Mouse (Mus musculus): ENCODE data around the gene Efhd1. TPM values are rescaled to one million over a fixed set of nuclear protein-coding genes. Genes with fewer than 3 reads are reported as not detected.

The Efhd1 gene
- polyA plus RNA-seq, 1 experiment, result 1.9 TPM

DNA sequence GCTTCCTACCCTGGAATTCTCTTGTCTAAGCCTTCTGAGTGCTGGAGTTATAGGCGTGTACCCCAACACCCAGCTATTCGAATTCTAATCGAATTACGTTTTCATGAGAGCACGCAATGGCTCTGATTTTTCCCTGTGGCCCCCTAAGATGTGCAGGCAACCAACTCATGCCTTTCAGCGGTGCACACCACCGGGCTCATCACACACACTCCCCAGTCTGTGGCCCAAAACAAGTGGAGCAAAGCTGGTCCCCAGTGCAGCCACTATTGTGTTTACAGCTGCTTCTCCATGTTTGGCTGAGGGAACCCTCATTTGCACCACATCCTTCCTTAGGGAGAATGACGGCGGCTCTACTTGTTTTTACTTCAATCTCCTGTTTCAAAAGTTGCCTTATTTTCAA is 906 bp upstream of the Efhd1 start:
- TF ChIP-seq CTCF (IDR thresholded peaks at IDR 0.05; ENCODE audit: low read depth, low read length) (no peak), EP300 (IDR thresholded peaks at IDR 0.05; ENCODE audit: insufficient read depth, low read depth, low read length) (no peak), POLR2A (IDR thresholded peaks at IDR 0.05; ENCODE audit: insufficient read depth, low read length) (no peak)
- Histone ChIP-seq H3K4me3 (ENCODE audit: low read depth, low read length) (no peak overlapping the region), H3K27ac (ENCODE audit: insufficient read depth, low read length) (no peak overlapping the region), H3K27me3 (ENCODE audit: control insufficient read depth, insufficient read depth, low read length, poor library complexity, severe bottlenecking) (peaks cover 26% of the 10 kb centered on the region), H3K9ac (ENCODE audit: low read depth, poor library complexity, severe bottlenecking) (no peak overlapping the region), H3K4me1 (ENCODE audit: control insufficient read depth, insufficient read depth, low read length) (peaks cover 1% of the 10 kb centered on the region), H3K36me3 (ENCODE audit: control insufficient read depth, insufficient read depth, low read length, poor library complexity, severe bottlenecking) (no peaks in the 10 kb centered on the region), H3K9me3 (replicated peaks; ENCODE audit: control insufficient read depth, insufficient read depth, low read length, poor library complexity, severe bottlenecking) (no peaks in the 10 kb centered on the region)

DNA sequence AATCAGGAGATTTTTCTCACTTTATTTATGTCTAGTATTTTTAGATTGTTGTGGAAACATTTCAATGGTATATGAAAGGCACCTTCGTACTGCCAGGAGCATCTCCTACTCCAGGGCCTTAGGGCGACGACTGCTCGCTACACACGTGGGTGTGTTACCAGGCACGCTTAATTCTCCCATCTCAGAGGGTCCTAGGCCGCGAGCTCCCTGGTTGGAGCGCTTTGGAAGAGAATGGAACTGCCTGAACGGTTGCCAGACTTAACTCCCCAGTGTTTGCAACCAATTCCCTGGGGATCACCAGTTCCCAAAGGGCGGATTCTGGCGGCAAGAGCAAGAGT is 398 bp upstream of the Efhd1 start:
- Histone ChIP-seq H3K36me3 (ENCODE audit: control insufficient read depth, insufficient read depth, low read length, poor library complexity, severe bottlenecking) (no peaks in the 10 kb centered on the region), H3K27ac (ENCODE audit: insufficient read depth, low read length) (no peak overlapping the region), H3K4me3 (ENCODE audit: low read depth, low read length) (peak overlapping the region; percentile 80), H3K9ac (ENCODE audit: low read depth, poor library complexity, severe bottlenecking) (peak overlapping the region; percentile 64), H3K9me3 (replicated peaks; ENCODE audit: control insufficient read depth, insufficient read depth, low read length, poor library complexity, severe bottlenecking) (no peaks in the 10 kb centered on the region), H3K4me1 (ENCODE audit: control insufficient read depth, insufficient read depth, low read length) (peaks cover 1% of the 10 kb centered on the region), H3K27me3 (ENCODE audit: control insufficient read depth, insufficient read depth, low read length, poor library complexity, severe bottlenecking) (peaks cover 26% of the 10 kb centered on the region)
- TF ChIP-seq POLR2A (IDR thresholded peaks at IDR 0.05; ENCODE audit: insufficient read depth, low read length) (no peak), CTCF (IDR thresholded peaks at IDR 0.05; ENCODE audit: low read depth, low read length) (no peak), EP300 (IDR thresholded peaks at IDR 0.05; ENCODE audit: insufficient read depth, low read depth, low read length) (no peak)

DNA sequence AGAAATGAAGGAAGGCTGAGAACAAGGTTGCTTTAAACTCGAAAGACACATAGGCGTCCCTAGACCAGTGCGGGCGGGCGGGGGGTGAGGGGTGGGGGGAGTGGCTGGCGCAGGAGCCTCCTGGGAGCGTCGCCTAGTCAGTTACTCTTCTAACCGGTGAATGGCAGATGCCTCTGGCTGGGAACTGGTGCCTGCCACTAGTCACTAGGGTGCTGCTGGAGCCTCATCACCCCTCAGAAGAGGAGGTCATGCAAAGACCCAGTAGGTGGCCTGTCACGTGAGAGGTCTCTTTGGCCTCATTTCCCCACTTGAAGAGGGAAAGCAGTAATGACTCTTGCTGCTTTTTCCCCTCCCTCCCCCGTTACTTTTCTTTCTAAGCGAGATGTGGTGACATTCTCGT is 1.0 kb downstream of the Efhd1 start:
- TF ChIP-seq POLR2A (IDR thresholded peaks at IDR 0.05; ENCODE audit: insufficient read depth, low read length) (no peak), CTCF (IDR thresholded peaks at IDR 0.05; ENCODE audit: low read depth, low read length) (no peak), EP300 (IDR thresholded peaks at IDR 0.05; ENCODE audit: insufficient read depth, low read depth, low read length) (no peak)
- no peak overlapping the region for H3K27ac ChIP-seq (ENCODE audit: insufficient read depth, low read length)
- peak overlapping the region; percentile 80 for H3K4me3 ChIP-seq (ENCODE audit: low read depth, low read length)
- no peaks in the 10 kb centered on the region for H3K36me3 ChIP-seq (ENCODE audit: control insufficient read depth, insufficient read depth, low read length, poor library complexity, severe bottlenecking)
- H3K9ac ChIP-seq (ENCODE audit: low read depth, poor library complexity, severe bottlenecking), result no peak overlapping the region
- H3K27me3 ChIP-seq (ENCODE audit: control insufficient read depth, insufficient read depth, low read length, poor library complexity, severe bottlenecking), result peaks cover 22% of the 10 kb centered on the region
- H3K4me1 ChIP-seq (ENCODE audit: control insufficient read depth, insufficient read depth, low read length), result peaks cover 1% of the 10 kb centered on the region
- H3K9me3 ChIP-seq (replicated peaks; ENCODE audit: control insufficient read depth, insufficient read depth, low read length, poor library complexity, severe bottlenecking), result no peaks in the 10 kb centered on the region

DNA sequence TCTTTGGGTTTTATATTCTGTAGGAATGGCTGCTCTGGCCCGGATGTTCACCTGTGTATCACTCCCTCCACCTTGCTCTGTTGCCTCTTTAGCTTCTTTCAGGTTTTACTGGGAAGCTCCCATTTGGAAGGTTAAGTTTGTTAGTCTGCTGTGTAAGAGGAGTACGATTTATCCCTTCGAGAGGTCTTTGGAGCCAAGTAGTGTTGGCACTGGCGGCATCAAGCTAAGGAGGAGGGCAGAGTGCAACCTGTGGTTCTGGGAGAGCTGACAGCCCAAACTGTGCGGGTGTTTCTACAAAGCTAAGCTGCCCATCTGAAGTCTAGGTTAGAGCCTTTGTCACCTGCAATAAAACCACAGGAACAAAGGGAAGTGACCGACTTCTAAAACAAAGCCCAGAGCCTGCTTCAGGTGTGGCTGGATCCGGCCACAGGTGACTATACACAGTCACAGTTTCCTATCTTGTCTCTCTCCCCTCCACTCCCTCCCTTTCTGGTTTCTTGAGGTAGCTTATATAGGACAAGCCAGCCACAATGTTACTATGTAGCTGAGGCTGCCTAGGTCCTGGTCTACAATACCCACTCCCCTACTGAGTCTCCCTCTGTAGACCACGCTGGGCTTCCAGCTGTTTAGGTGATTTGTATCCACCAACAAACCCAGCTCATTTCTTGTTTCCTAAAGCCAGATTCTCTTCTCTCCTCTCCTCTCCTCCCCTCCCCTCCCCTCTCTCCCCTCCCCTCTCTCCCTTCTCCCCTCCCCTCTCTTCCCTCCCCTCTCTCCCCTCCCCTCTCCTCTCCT is 2.3 kb downstream of the Efhd1 start:
- Histone ChIP-seq H3K9ac (ENCODE audit: low read depth, poor library complexity, severe bottlenecking) (no peak overlapping the region), H3K9me3 (replicated peaks; ENCODE audit: control insufficient read depth, insufficient read depth, low read length, poor library complexity, severe bottlenecking) (no peaks in the 10 kb centered on the region), H3K4me1 (ENCODE audit: control insufficient read depth, insufficient read depth, low read length) (peaks cover 1% of the 10 kb centered on the region), H3K27ac (ENCODE audit: insufficient read depth, low read length) (no peak overlapping the region), H3K27me3 (ENCODE audit: control insufficient read depth, insufficient read depth, low read length, poor library complexity, severe bottlenecking) (peaks cover 22% of the 10 kb centered on the region), H3K4me3 (ENCODE audit: low read depth, low read length) (no peak overlapping the region), H3K36me3 (ENCODE audit: control insufficient read depth, insufficient read depth, low read length, poor library complexity, severe bottlenecking) (no peaks in the 10 kb centered on the region)
- no peak for TF ChIP-seq EP300 (IDR thresholded peaks at IDR 0.05; ENCODE audit: insufficient read depth, low read depth, low read length)
- no peak for TF ChIP-seq CTCF (IDR thresholded peaks at IDR 0.05; ENCODE audit: low read depth, low read length)
- TF ChIP-seq POLR2A (IDR thresholded peaks at IDR 0.05; ENCODE audit: insufficient read depth, low read length), result no peak

DNA sequence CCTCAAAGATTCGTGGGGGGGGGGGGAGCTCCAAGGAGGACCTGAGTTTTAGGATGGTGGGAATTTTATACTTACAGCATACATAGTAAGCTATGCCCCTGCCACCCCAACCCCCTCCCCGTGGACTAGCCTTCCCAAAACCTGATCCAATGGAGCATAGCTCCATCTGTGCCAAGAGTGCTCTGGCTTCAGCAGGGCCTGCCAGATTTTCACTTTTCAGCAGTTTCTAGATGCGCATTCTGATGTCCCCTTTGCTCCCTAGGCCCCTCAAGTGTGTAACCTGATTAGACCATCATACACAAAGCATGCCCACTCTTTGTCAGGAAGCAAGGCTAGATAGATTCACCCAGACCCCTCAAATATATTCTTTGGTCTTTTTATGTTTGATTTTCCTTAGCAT is 6.0 kb downstream of the Efhd1 start:
- no peak overlapping the region for H3K9ac ChIP-seq (ENCODE audit: low read depth, poor library complexity, severe bottlenecking)
- H3K36me3 ChIP-seq (ENCODE audit: control insufficient read depth, insufficient read depth, low read length, poor library complexity, severe bottlenecking), result no peaks in the 10 kb centered on the region
- H3K4me1 ChIP-seq (ENCODE audit: control insufficient read depth, insufficient read depth, low read length), result peaks cover under 1% of the 10 kb centered on the region
- no peak overlapping the region for H3K27ac ChIP-seq (ENCODE audit: insufficient read depth, low read length)
- H3K27me3 ChIP-seq (ENCODE audit: control insufficient read depth, insufficient read depth, low read length, poor library complexity, severe bottlenecking), result peaks cover 10% of the 10 kb centered on the region
- TF ChIP-seq EP300 (IDR thresholded peaks at IDR 0.05; ENCODE audit: insufficient read depth, low read depth, low read length), result no peak
- TF ChIP-seq POLR2A (IDR thresholded peaks at IDR 0.05; ENCODE audit: insufficient read depth, low read length), result no peak
- TF ChIP-seq CTCF (IDR thresholded peaks at IDR 0.05; ENCODE audit: low read depth, low read length), result no peak
- no peak overlapping the region for H3K4me3 ChIP-seq (ENCODE audit: low read depth, low read length)
- no peaks in the 10 kb centered on the region for H3K9me3 ChIP-seq (replicated peaks; ENCODE audit: control insufficient read depth, insufficient read depth, low read length, poor library complexity, severe bottlenecking)

DNA sequence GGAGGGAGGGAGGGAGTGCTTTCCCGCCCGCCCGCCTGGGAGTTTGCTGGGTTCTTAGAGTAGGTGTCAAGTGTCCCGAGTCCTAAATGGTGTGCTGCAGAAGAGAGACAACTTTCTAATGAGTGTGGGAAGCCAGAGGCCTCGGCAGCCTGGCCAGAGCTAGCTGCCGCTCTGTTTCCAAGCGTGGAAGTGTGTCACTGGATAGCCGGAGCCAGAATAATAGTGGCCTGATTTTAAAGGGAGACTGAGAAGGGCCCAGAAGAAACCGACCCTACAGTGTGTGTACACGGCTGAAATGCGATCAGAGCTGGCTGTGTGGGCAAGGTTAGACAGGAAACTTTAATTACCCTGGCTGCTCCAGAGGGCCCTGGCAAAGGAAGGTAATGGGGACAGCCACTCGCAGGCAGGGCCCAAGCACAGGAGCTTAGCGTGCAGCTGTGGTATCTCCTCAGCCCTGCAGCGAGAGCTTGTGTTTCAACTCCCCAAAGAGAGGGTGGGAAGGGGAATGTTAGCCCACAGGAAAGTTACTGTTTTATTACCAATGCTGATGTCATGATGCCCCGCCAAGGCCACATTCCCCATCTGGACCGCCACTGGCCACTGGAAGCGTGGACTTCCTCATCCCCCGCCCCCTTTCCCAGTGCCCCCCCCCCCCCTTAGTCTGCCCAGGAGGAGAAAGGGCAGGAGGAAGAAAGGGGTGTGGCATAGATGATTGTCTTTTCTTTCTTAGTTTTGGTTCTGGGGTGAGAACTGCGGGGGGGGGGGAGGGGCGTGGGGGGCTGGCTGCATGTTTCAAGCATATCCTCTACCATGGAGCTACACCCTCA is 6.7 kb downstream of the Efhd1 start:
- Histone ChIP-seq H3K4me1 (ENCODE audit: control insufficient read depth, insufficient read depth, low read length) (no peaks in the 10 kb centered on the region), H3K27ac (ENCODE audit: insufficient read depth, low read length) (no peak overlapping the region), H3K4me3 (ENCODE audit: low read depth, low read length) (no peak overlapping the region), H3K36me3 (ENCODE audit: control insufficient read depth, insufficient read depth, low read length, poor library complexity, severe bottlenecking) (no peaks in the 10 kb centered on the region), H3K9ac (ENCODE audit: low read depth, poor library complexity, severe bottlenecking) (no peak overlapping the region), H3K9me3 (replicated peaks; ENCODE audit: control insufficient read depth, insufficient read depth, low read length, poor library complexity, severe bottlenecking) (no peaks in the 10 kb centered on the region), H3K27me3 (ENCODE audit: control insufficient read depth, insufficient read depth, low read length, poor library complexity, severe bottlenecking) (peaks cover 4% of the 10 kb centered on the region; the same call in 1 of the 2 replicates)
- TF ChIP-seq EP300 (IDR thresholded peaks at IDR 0.05; ENCODE audit: insufficient read depth, low read depth, low read length), result no peak
- TF ChIP-seq POLR2A (IDR thresholded peaks at IDR 0.05; ENCODE audit: insufficient read depth, low read length), result no peak
- TF ChIP-seq CTCF (IDR thresholded peaks at IDR 0.05; ENCODE audit: low read depth, low read length), result no peak

All from ES-Bruce4 (cell line).